Mouse (Mus musculus): ENCODE measurements around the gene Smim23.

GRCm38 (mm10) chr11:32798445-32798844 lies 26.0 kb downstream of the Smim23 start:
- TF ChIP-seq CTCF (IDR thresholded peaks at IDR 0.05; ENCODE audit: borderline replicate concordance, insufficient read depth, low read depth, low read length): no peak
- no peak for TF ChIP-seq POLR2A (IDR thresholded peaks at IDR 0.05; ENCODE audit: borderline replicate concordance, insufficient read depth, low read length)

All from cerebellum, adult 2 months (tissue).